Mouse (Mus musculus): Measurements from ENCODE around the gene Ttll3. TPM values are rescaled to one million over a fixed set of nuclear protein-coding genes. Genes with fewer than 3 reads are reported as not detected.

Ttll3 gene
- polyA plus RNA-seq, 1 experiment from 2014 or later: 2.5 TPM

GRCm38 (mm10) chr6:113443091-113443490 lies 54.0 kb downstream of the Ttll3 start:
- WGBS: 42% methylated on average over 12 of the region's 12 CpGs
- Histone ChIP-seq H3K27ac (ENCODE audit: low read depth, low read length) (no peak overlapping the region), H3K27me3 (replicated peaks; ENCODE audit: control insufficient read depth, insufficient read depth, low read length) (no peaks in the 10 kb centered on the region), H3K4me3 (ENCODE audit: low read depth, low read length) (peak overlapping the region; percentile 92), H3K4me1 (ENCODE audit: control insufficient read depth, insufficient read depth, low read length) (0 out of 2 replicates have a peak, but pooled peaks cover 7% of the 10 kb centered on the region), H3K9ac (ENCODE audit: low read length) (peak overlapping the region; percentile 90), H3K9me3 (replicated peaks; ENCODE audit: control insufficient read depth, low read length) (no peaks in the 10 kb centered on the region), H3K36me3 (ENCODE audit: control insufficient read depth, insufficient read depth, low read length) (peaks cover 13% of the 10 kb centered on the region), H3K4me2 (ENCODE audit: low read length) (peak overlapping the region; percentile 79)
- no peak for DNase-seq (ENCODE audit: low spot score)
- no peak for ATAC-seq

- ATAC-seq (no peak), DNase-seq (ENCODE audit: low spot score) (no peak)
- Histone ChIP-seq H3K9ac (ENCODE audit: low read length) (no peak overlapping the region), H3K27me3 (replicated peaks; ENCODE audit: control insufficient read depth, insufficient read depth, low read length) (no peaks in the 10 kb centered on the region), H3K4me3 (ENCODE audit: low read depth, low read length) (no peak overlapping the region), H3K9me3 (replicated peaks; ENCODE audit: control insufficient read depth, low read length) (no peaks in the 10 kb centered on the region), H3K27ac (ENCODE audit: low read depth, low read length) (no peak overlapping the region), H3K36me3 (ENCODE audit: control insufficient read depth, insufficient read depth, low read length) (peaks cover 24% of the 10 kb centered on the region), H3K4me1 (ENCODE audit: control insufficient read depth, insufficient read depth, low read length) (0 out of 2 replicates have a peak, but pooled peaks cover 7% of the 10 kb centered on the region), H3K4me2 (ENCODE audit: low read length) (no peak overlapping the region)
- 90% methylated on average over 6 of the region's 8 CpGs for WGBS
These were observed 55.3 kb downstream of the Ttll3 start for GRCm38 (mm10) chr6:113444207-113444965.

- Histone ChIP-seq H3K27me3 (replicated peaks; ENCODE audit: control insufficient read depth, insufficient read depth, low read length) (no peaks in the 10 kb centered on the region), H3K4me3 (ENCODE audit: low read depth, low read length) (no peak overlapping the region), H3K9ac (ENCODE audit: low read length) (no peak overlapping the region), H3K4me2 (ENCODE audit: low read length) (no peak overlapping the region), H3K4me1 (ENCODE audit: control insufficient read depth, insufficient read depth, low read length) (0 out of 2 replicates have a peak, but pooled peaks cover 9% of the 10 kb centered on the region), H3K27ac (ENCODE audit: low read depth, low read length) (no peak overlapping the region), H3K9me3 (replicated peaks; ENCODE audit: control insufficient read depth, low read length) (no peaks in the 10 kb centered on the region), H3K36me3 (ENCODE audit: control insufficient read depth, insufficient read depth, low read length) (peaks cover 24% of the 10 kb centered on the region)
- 83% methylated on average over 4 of the region's 4 CpGs for WGBS
- ATAC-seq (peak; percentile 22; the same call in 1 of the 2 replicates), DNase-seq (ENCODE audit: low spot score) (peak; percentile 38)
These were observed 58.6 kb downstream of the Ttll3 start for GRCm38 (mm10) chr6:113447639-113448038.

- ATAC-seq: no peak
- H3K4me1 ChIP-seq (ENCODE audit: control insufficient read depth, insufficient read depth, low read length): 0 out of 2 replicates have a peak, but pooled peaks cover 2% of the 10 kb centered on the region
- H3K27me3 ChIP-seq (replicated peaks; ENCODE audit: control insufficient read depth, insufficient read depth, low read length): no peaks in the 10 kb centered on the region
- H3K4me2 ChIP-seq (ENCODE audit: low read length): no peak overlapping the region
- no peak overlapping the region for H3K9ac ChIP-seq (ENCODE audit: low read length)
- no peaks in the 10 kb centered on the region for H3K9me3 ChIP-seq (replicated peaks; ENCODE audit: control insufficient read depth, low read length)
- peak; percentile 63 for DNase-seq (ENCODE audit: low spot score)
- H3K4me3 ChIP-seq (ENCODE audit: low read depth, low read length): no peak overlapping the region
- H3K27ac ChIP-seq (ENCODE audit: low read depth, low read length): no peak overlapping the region
- WGBS: 75% methylated on average over 2 of the region's 2 CpGs
- H3K36me3 ChIP-seq (ENCODE audit: control insufficient read depth, insufficient read depth, low read length): peaks cover 23% of the 10 kb centered on the region
These were observed 62.8 kb downstream of the Ttll3 start for GRCm38 (mm10) chr6:113451839-113452238.

- Histone ChIP-seq H3K9me3 (replicated peaks; ENCODE audit: control insufficient read depth, low read length) (no peaks in the 10 kb centered on the region), H3K27ac (ENCODE audit: low read depth, low read length) (no peak overlapping the region), H3K27me3 (replicated peaks; ENCODE audit: control insufficient read depth, insufficient read depth, low read length) (no peaks in the 10 kb centered on the region), H3K9ac (ENCODE audit: low read length) (no peak overlapping the region), H3K4me1 (ENCODE audit: control insufficient read depth, insufficient read depth, low read length) (0 out of 2 replicates have a peak, but pooled peaks cover 2% of the 10 kb centered on the region), H3K4me3 (ENCODE audit: low read depth, low read length) (no peak overlapping the region), H3K36me3 (ENCODE audit: control insufficient read depth, insufficient read depth, low read length) (no peaks in the 10 kb centered on the region), H3K4me2 (ENCODE audit: low read length) (no peak overlapping the region)
- WGBS: 75% methylated on average over 5 of the region's 5 CpGs
- DNase-seq (ENCODE audit: low spot score) (no peak), ATAC-seq (no peak)
These were observed 65.9 kb downstream of the Ttll3 start for GRCm38 (mm10) chr6:113455007-113455406.

GRCm38 (mm10) chr6:113457952-113458534 lies 69.0 kb downstream of the Ttll3 start, which contains the start of gene Il17re:
Gene Il17re, plus strand, starts transcription at chr6:113458484.
- no peaks in the 10 kb centered on the region for H3K36me3 ChIP-seq (ENCODE audit: control insufficient read depth, insufficient read depth, low read length)
- H3K9me3 ChIP-seq (replicated peaks; ENCODE audit: control insufficient read depth, low read length): no peaks in the 10 kb centered on the region
- H3K4me1 ChIP-seq (ENCODE audit: control insufficient read depth, insufficient read depth, low read length): no peaks in the 10 kb centered on the region
- DNase-seq (ENCODE audit: low spot score) (no peak), ATAC-seq (no peak)
- no peak within 1 kb of the TSS for H3K4me3 ChIP-seq (ENCODE audit: low read depth, low read length)
- 79% methylated on average over 10 of the region's 10 CpGs for WGBS
- no peak within 1 kb of the TSS for H3K9ac ChIP-seq (ENCODE audit: low read length)
- no peak within 1 kb of the TSS for H3K27ac ChIP-seq (ENCODE audit: low read depth, low read length)
- no peaks in the 10 kb centered on the region for H3K27me3 ChIP-seq (replicated peaks; ENCODE audit: control insufficient read depth, insufficient read depth, low read length)
- H3K4me2 ChIP-seq (ENCODE audit: low read length): no peak within 1 kb of the TSS

- H3K4me3 ChIP-seq (ENCODE audit: low read depth, low read length): no peak overlapping the region
- no peaks in the 10 kb centered on the region for H3K4me1 ChIP-seq (ENCODE audit: control insufficient read depth, insufficient read depth, low read length)
- ATAC-seq: no peak
- 74% methylated on average over 10 of the region's 10 CpGs for WGBS
- no peak overlapping the region for H3K4me2 ChIP-seq (ENCODE audit: low read length)
- H3K27me3 ChIP-seq (replicated peaks; ENCODE audit: control insufficient read depth, insufficient read depth, low read length): no peaks in the 10 kb centered on the region
- H3K9ac ChIP-seq (ENCODE audit: low read length): no peak overlapping the region
- H3K9me3 ChIP-seq (replicated peaks; ENCODE audit: control insufficient read depth, low read length): no peaks in the 10 kb centered on the region
- DNase-seq (ENCODE audit: low spot score): no peak
- H3K27ac ChIP-seq (ENCODE audit: low read depth, low read length): no peak overlapping the region
- no peaks in the 10 kb centered on the region for H3K36me3 ChIP-seq (ENCODE audit: control insufficient read depth, insufficient read depth, low read length)
These were observed 69.6 kb downstream of the Ttll3 start for GRCm38 (mm10) chr6:113458635-113459034.

- Histone ChIP-seq H3K27me3 (replicated peaks; ENCODE audit: control insufficient read depth, insufficient read depth, low read length) (no peaks in the 10 kb centered on the region), H3K4me2 (ENCODE audit: low read length) (no peak overlapping the region), H3K36me3 (ENCODE audit: control insufficient read depth, insufficient read depth, low read length) (no peaks in the 10 kb centered on the region), H3K4me1 (ENCODE audit: control insufficient read depth, insufficient read depth, low read length) (no peaks in the 10 kb centered on the region), H3K27ac (ENCODE audit: low read depth, low read length) (no peak overlapping the region), H3K9me3 (replicated peaks; ENCODE audit: control insufficient read depth, low read length) (no peaks in the 10 kb centered on the region), H3K9ac (ENCODE audit: low read length) (no peak overlapping the region), H3K4me3 (ENCODE audit: low read depth, low read length) (no peak overlapping the region)
- DNase-seq (ENCODE audit: low spot score) (no peak), ATAC-seq (no peak)
- WGBS: 66% methylated on average over 7 of the region's 7 CpGs
These were observed 75.0 kb downstream of the Ttll3 start for GRCm38 (mm10) chr6:113464040-113464439.
